Mouse (Mus musculus) kidney, embryonic 14.5 days (tissue): Measurements from ENCODE around the gene Rasgrf1. TPM values are rescaled to one million over a fixed set of nuclear protein-coding genes. Genes with fewer than 3 reads are reported as not detected.

Source experiments
- ATAC-seq: fragments of 200-750 bp; cut with Nextera tagmentation; 2 replicates; pipeline ENCODE4 v1.8.0; 2017; ENCODE audit warnings: moderate number of reproducible peaks, mild to moderate bottlenecking, moderate TSS enrichment, moderate library complexity; ENCODE audit not compliant: low FRiP score, low TSS enrichment
- H3K27ac ChIP-seq: fragments of 300-500 bp; sonication (generic); 2 replicates; pipeline ENCODE4 v1.5.1; 2014; ENCODE audit warnings: low read depth, mild to moderate bottlenecking, low read length, moderate library complexity, mixed read lengths
- H3K27me3 ChIP-seq: fragments of 300-500 bp; sonication (generic); 2 replicates; pipeline ENCODE4 v1.6.1; 2014; ENCODE audit warnings: mild to moderate bottlenecking, low read length; ENCODE audit not compliant: control insufficient read depth, insufficient read depth
- H3K36me3 ChIP-seq: fragments of 300-500 bp; sonication (generic); 2 replicates; pipeline ENCODE4 v1.6.1; 2014; ENCODE audit warnings: low read length, mixed read lengths; ENCODE audit not compliant: control insufficient read depth, insufficient read depth
- H3K4me1 ChIP-seq: fragments of 300-500 bp; sonication (generic); 2 replicates; pipeline ENCODE4 v1.6.1; 2014; ENCODE audit warnings: low read length, mixed read lengths; ENCODE audit not compliant: control insufficient read depth, insufficient read depth
- H3K4me2 ChIP-seq: fragments of 300-500 bp; sonication (generic); replicated peaks from 2 replicates; pipeline ENCODE4 v1.6.1; 2014; ENCODE audit warnings: low read depth, mild to moderate bottlenecking, low read length
- H3K4me3 ChIP-seq: fragments of 300-500 bp; sonication (generic); 2 replicates; pipeline ENCODE4 v1.5.1; 2014; ENCODE audit warnings: mild to moderate bottlenecking, low read length
- H3K9ac ChIP-seq: fragments of 300-500 bp; sonication (generic); 2 replicates; pipeline ENCODE4 v1.6.1; 2014; ENCODE audit warnings: low read depth, mild to moderate bottlenecking, low read length, moderate library complexity
- H3K9me3 ChIP-seq: fragments of 300-500 bp; sonication (generic); 2 replicates; pipeline ENCODE4 v1.6.1; 2016; ENCODE audit warnings: low read length; ENCODE audit not compliant: control insufficient read depth
- WGBS: fragments of 180-500 bp; shearing (Covaris S2); extraction: QIAGEN DNeasy Blood & Tissue Kit; methylation state at CpG from one replicate; pipeline ENCODE4 v1.1.7; 2014; 5-methylcytosine and 5-hydroxymethylcytosine counted together
- polyA plus RNA-seq: library from polyadenylated mRNA; unstranded; fragments of >200 nt; fragmentation: Nextera tagmentation; extraction: Ambion mirVana; gene quantifications from 2 replicates; pipeline ENCODE4 v1.2.1, GENCODE M21; 2014

Gene Rasgrf1
- polyA plus RNA-seq, 1 experiment from 2014 or later = 0.11 TPM

DNA sequence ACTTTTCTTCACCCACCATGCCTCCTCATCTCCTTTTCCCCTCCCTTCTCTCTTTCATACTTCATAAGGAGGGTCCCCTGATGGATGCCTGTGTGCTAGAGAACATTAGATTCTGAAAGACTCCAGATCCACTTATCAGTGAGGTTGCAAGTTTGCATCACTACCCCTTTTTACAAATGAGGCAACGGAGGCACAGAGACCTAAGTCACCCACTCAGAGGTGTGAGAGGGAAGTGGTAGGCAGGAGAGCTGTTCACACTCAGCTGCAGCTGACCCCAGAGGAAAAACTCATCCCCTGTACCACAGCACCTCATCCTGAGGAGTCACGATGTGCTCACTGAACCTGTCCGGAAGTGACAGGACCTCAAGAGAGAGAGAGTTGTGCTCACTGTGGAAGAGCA lies 96.7 kb downstream of the Rasgrf1 start:
- H3K27me3 ChIP-seq = no peaks in the 10 kb centered on the region
- no peak overlapping the region for H3K4me3 ChIP-seq
- no peaks in the 10 kb centered on the region for H3K4me1 ChIP-seq
- no peak overlapping the region for H3K27ac ChIP-seq
- no peak overlapping the region for H3K9ac ChIP-seq
- H3K36me3 ChIP-seq = no peaks in the 10 kb centered on the region
- ATAC-seq = no peak
- no peaks in the 10 kb centered on the region for H3K9me3 ChIP-seq
- WGBS = 79% methylated on average over 3 of the region's 3 CpGs
- no peak overlapping the region for H3K4me2 ChIP-seq

DNA sequence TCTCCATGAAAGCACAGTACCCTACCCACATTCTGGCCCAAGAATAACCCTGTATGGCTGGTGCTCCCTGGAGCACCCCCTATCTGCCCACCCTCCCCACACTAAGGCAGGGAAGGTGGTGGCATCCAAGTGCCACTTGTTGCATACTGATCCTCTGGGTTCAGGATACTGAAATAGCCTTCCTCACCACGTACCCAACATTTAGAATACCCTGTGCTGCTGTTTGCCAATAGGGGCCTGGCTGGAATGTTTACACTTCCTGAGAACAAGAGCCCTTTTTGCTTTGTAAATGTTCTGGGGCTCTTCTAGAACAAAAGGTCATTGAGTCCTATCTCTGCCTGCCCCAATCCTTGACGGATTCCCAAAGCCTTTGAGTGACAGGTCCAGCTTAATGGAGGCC lies 97.4 kb downstream of the Rasgrf1 start:
- Histone ChIP-seq H3K9me3 (no peaks in the 10 kb centered on the region), H3K27ac (no peak overlapping the region), H3K9ac (no peak overlapping the region), H3K36me3 (no peaks in the 10 kb centered on the region), H3K4me3 (no peak overlapping the region), H3K4me2 (no peak overlapping the region), H3K4me1 (no peaks in the 10 kb centered on the region), H3K27me3 (no peaks in the 10 kb centered on the region)
- ATAC-seq = no peak
- WGBS = 51% methylated on average over 2 of the region's 2 CpGs

DNA sequence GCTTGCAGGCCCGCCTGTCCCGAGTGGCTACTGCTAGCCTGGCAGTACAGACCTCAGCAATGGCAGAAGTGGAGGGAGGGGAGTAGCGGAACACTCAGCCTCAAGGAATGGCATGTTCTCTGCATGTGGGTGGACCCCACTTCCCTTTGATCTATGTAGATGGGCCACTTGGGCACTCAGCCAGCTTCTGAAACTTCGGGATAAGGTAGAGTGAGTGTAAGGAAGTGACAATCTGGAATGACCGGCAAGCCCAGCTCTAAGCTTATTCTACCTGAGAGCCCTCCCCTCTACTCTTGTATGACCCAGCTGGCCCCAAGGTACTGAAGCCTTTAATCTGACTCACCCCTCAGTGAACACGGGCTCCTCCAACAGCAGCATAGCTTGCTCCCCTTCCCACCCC lies 98.4 kb downstream of the Rasgrf1 start:
- H3K4me3 ChIP-seq = no peak overlapping the region
- no peaks in the 10 kb centered on the region for H3K27me3 ChIP-seq
- H3K4me2 ChIP-seq = no peak overlapping the region
- H3K36me3 ChIP-seq = no peaks in the 10 kb centered on the region
- no peak overlapping the region for H3K27ac ChIP-seq
- no peaks in the 10 kb centered on the region for H3K4me1 ChIP-seq
- no peaks in the 10 kb centered on the region for H3K9me3 ChIP-seq
- no peak overlapping the region for H3K9ac ChIP-seq
- peak; percentile 65 for ATAC-seq
- 66% methylated on average over 6 of the region's 6 CpGs for WGBS

DNA sequence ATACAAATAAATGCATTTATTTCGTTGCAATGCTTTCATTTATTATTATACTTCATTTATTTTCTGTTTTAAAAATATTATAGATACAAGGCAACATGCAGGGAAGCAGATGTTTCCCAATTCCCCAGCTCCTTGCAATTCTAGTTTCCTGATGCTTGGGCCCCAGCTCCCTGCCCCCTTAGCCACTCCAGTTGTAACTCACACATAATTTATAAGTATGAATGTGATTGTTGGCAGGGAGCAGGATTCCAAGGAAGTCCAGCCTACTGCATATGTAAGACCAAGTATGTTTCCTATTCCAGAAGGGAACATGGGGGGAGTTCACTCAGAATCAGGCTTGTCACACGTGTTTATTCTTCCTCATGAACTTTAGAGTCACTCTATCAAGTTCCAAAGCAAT lies 102.1 kb downstream of the Rasgrf1 start:
- Histone ChIP-seq H3K9me3 (no peaks in the 10 kb centered on the region), H3K4me1 (no peaks in the 10 kb centered on the region), H3K9ac (no peak overlapping the region), H3K27ac (no peak overlapping the region), H3K36me3 (no peaks in the 10 kb centered on the region), H3K4me3 (no peak overlapping the region), H3K4me2 (no peak overlapping the region), H3K27me3 (no peaks in the 10 kb centered on the region)
- 0 out of 2 replicates have a peak, but pooled peaks have one; percentile 47 for ATAC-seq
- 52% methylated on average over 2 of the region's 2 CpGs for WGBS

DNA sequence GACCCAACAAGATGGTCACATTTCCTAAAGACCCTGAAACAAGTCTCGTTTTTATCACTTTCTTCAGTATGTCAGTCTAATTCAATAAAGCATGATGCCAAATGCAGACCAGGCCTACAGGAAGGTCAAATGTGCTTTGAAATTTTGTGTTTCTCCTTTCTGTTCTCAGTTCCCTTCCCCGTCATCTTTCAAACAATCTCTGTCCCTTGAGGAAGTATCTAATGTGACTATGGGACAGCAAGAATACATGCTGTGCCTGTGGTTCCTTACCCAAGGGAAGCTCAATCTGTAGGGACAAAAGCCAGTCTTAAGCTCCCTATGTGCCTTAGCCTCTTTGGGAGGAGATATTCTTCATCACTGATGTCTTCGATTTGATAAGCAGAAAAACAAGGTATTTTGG lies 104.9 kb downstream of the Rasgrf1 start:
- H3K4me1 ChIP-seq = no peaks in the 10 kb centered on the region
- H3K4me3 ChIP-seq = no peak overlapping the region
- no peaks in the 10 kb centered on the region for H3K27me3 ChIP-seq
- no peak overlapping the region for H3K4me2 ChIP-seq
- no peaks in the 10 kb centered on the region for H3K9me3 ChIP-seq
- no peak for ATAC-seq
- 93% methylated on average over 3 of the region's 3 CpGs for WGBS
- H3K27ac ChIP-seq = no peak overlapping the region
- H3K9ac ChIP-seq = no peak overlapping the region
- H3K36me3 ChIP-seq = no peaks in the 10 kb centered on the region

GRCm38 (mm10) chr9:90016204-90016603 lies 106.5 kb downstream of the Rasgrf1 start:
- H3K9ac ChIP-seq = no peak overlapping the region
- ATAC-seq = no peak
- no peak overlapping the region for H3K4me3 ChIP-seq
- 71% methylated on average over 6 of the region's 6 CpGs for WGBS
- no peaks in the 10 kb centered on the region for H3K36me3 ChIP-seq
- H3K27ac ChIP-seq = no peak overlapping the region
- no peaks in the 10 kb centered on the region for H3K9me3 ChIP-seq
- no peaks in the 10 kb centered on the region for H3K27me3 ChIP-seq
- no peaks in the 10 kb centered on the region for H3K4me1 ChIP-seq
- H3K4me2 ChIP-seq = no peak overlapping the region

- H3K9ac ChIP-seq = no peak overlapping the region
- H3K4me2 ChIP-seq = no peak overlapping the region
- no peaks in the 10 kb centered on the region for H3K36me3 ChIP-seq
- no peaks in the 10 kb centered on the region for H3K9me3 ChIP-seq
- ATAC-seq = no peak
- WGBS = 79% methylated on average over 6 of the region's 6 CpGs
- no peaks in the 10 kb centered on the region for H3K27me3 ChIP-seq
- no peaks in the 10 kb centered on the region for H3K4me1 ChIP-seq
- no peak overlapping the region for H3K4me3 ChIP-seq
- no peak overlapping the region for H3K27ac ChIP-seq
Measured at GRCm38 (mm10) chr9:90020866-90021265, 111.2 kb downstream of the Rasgrf1 start.

- Histone ChIP-seq H3K4me1 (no peaks in the 10 kb centered on the region), H3K9me3 (no peaks in the 10 kb centered on the region), H3K27ac (no peak overlapping the region), H3K36me3 (no peaks in the 10 kb centered on the region), H3K9ac (no peak overlapping the region), H3K27me3 (no peaks in the 10 kb centered on the region), H3K4me3 (no peak overlapping the region), H3K4me2 (no peak overlapping the region)
- 90% methylated on average over 4 of the region's 4 CpGs for WGBS
- ATAC-seq = no peak
Measured at GRCm38 (mm10) chr9:90021442-90021841, 111.7 kb downstream of the Rasgrf1 start.

GRCm38 (mm10) chr9:90027709-90028108 lies 118.0 kb downstream of the Rasgrf1 start:
- no peak for ATAC-seq
- H3K4me2 ChIP-seq = no peak overlapping the region
- WGBS = 96% methylated on average over 6 of the region's 6 CpGs

DNA sequence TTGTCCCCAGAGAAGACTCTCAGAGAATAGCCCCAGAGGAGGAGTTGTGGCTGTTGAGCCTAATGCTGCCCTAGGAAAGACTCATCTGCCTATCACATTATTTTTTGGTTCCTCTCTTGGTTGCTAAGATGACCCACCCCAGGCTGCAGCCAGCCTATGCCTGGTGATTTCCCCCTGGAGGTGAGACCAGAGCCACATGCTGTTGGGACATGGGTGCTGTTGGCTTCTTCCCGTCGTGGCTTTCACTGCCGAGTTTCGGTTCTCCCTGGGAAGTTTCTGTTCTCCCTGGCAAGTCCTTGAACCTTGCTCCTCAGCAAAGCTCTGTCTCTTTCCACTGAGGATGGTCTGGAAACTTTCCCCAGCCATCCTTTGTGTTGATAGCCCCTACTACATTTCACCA lies 124.2 kb downstream of the Rasgrf1 start:
- whole genome bisulfite sequencing = 92% methylated on average over 4 of the region's 4 CpGs
- no peaks in the 10 kb centered on the region for H3K36me3 ChIP-seq
- no peaks in the 10 kb centered on the region for H3K27me3 ChIP-seq
- H3K4me1 ChIP-seq = no peaks in the 10 kb centered on the region
- no peak overlapping the region for H3K4me3 ChIP-seq
- no peaks in the 10 kb centered on the region for H3K9me3 ChIP-seq
- no peak for ATAC-seq
- no peak overlapping the region for H3K27ac ChIP-seq
- H3K9ac ChIP-seq = no peak overlapping the region
- H3K4me2 ChIP-seq = no peak overlapping the region

More at GRCm38 (mm10) chr9:90027709-90028108, 118.0 kb downstream of the Rasgrf1 start:
- no peaks in the 10 kb centered on the region for H3K9me3 ChIP-seq
- no peaks in the 10 kb centered on the region for H3K27me3 ChIP-seq
- no peaks in the 10 kb centered on the region for H3K4me1 ChIP-seq
- no peak overlapping the region for H3K4me3 ChIP-seq
- H3K27ac ChIP-seq = no peak overlapping the region
- H3K9ac ChIP-seq = no peak overlapping the region
- H3K36me3 ChIP-seq = no peaks in the 10 kb centered on the region
